Mouse (Mus musculus) brain, embryonic 14.5 days (tissue): Measurements from ENCODE around the gene Ccn2. TPM values are rescaled to one million over a fixed set of nuclear protein-coding genes. Genes with fewer than 3 reads are reported as not detected.
"Not testable (repeated sequence)": the region's sequence is repeated elsewhere in the genome, so short reads cannot be mapped to it uniquely, and the experiment has no call there.

Experiments
- DNase-seq: peaks from one replicate; pipeline ENCODE4 v3.0.0-alpha.2; 2011; ENCODE audit warnings: low read depth
- CTCF ChIP-seq: fragments of 200-500 bp; IDR thresholded peaks from 2 replicates; pipeline ENCODE4 v1.5.1; 2012; ENCODE audit warnings: inconsistent platforms, mild to moderate bottlenecking, moderate library complexity, borderline replicate concordance; ENCODE audit not compliant: insufficient read depth, insufficient read length; ENCODE audit errors: extremely low read depth
- POLR2A ChIP-seq: fragments of 200-500 bp; IDR thresholded peaks from 2 replicates; pipeline ENCODE4 v1.6.1; 2012; ENCODE audit warnings: mild to moderate bottlenecking, inconsistent platforms, borderline replicate concordance; ENCODE audit not compliant: poor library complexity, insufficient read depth, insufficient read length, severe bottlenecking; ENCODE audit errors: extremely low read depth
- polyA plus RNA-seq: library from polyadenylated mRNA; depleted of rRNA; stranded (reverse); fragments of >200 nt; gene quantifications from 2 replicates; pipeline ENCODE4 v1.2.3, GENCODE M21; 2012

Gene Ccn2
- polyA plus RNA-seq, 1 experiment, result 11.7 TPM

DNA sequence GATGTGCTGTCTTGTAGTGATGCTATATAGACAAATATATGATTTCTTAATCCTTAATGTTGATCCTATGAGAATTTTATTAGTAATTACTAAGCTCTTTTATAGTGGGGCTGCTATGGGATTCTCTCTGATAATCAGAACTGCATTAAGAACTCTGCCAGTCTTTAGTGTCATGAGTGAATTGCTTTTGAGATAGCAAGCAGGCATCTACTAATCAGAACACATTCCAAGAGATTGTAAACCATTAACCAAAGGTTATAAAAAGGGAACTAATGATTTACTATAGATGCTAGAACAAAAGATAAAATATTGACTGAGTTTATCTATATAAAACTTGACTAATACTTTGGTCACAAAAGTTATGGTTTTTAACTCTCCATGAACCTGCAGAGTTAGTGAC is 8.5 kb downstream of the Ccn2 start:
- no peak for DNase-seq

DNA sequence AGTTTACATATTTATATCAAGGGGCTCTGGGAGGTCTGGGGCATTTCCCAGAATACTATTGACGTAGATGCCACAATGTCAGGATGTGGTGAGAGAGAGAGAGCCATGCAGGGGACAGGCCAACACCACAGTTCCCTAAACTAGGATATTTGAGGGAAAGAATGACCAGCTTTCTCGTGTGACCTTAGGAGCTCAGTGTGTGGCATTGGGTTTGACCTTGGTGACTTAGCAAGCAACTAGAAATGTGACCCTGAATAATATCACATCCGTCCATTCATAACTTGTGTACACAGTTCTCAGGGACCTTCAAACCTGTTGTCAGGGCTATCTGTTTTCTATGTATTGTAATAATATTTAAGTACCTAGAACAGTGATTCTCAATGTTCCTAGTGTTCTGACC is 13.9 kb downstream of the Ccn2 start:
- TF ChIP-seq CTCF, result no peak
- no peak for TF ChIP-seq POLR2A
- no peak for DNase-seq

More for the DNA sequence above, 8.5 kb downstream of the Ccn2 start:
- TF ChIP-seq POLR2A, result no peak

- no peak for DNase-seq
- TF ChIP-seq CTCF (no peak), POLR2A (no peak)
Measured at GRCm38 (mm10) chr10:24609766-24610165, 14.5 kb downstream of the Ccn2 start.

- TF ChIP-seq POLR2A (no peak), CTCF (no peak)
- DNase-seq, result no peak
Measured at GRCm38 (mm10) chr10:24614726-24615125, 19.5 kb downstream of the Ccn2 start.

GRCm38 (mm10) chr10:24615799-24616198 is 20.6 kb downstream of the Ccn2 start:
- no peak for DNase-seq
- no peak for TF ChIP-seq CTCF
- TF ChIP-seq POLR2A, result no peak

- not testable (repeated sequence) for DNase-seq
Measured at GRCm38 (mm10) chr10:24616572-24616971, 21.3 kb downstream of the Ccn2 start.

GRCm38 (mm10) chr10:24621572-24621971 is 26.3 kb downstream of the Ccn2 start:
- no peak for DNase-seq
- TF ChIP-seq POLR2A (no peak), CTCF (peak; percentile 77)

GRCm38 (mm10) chr10:24622586-24622985 is 27.3 kb downstream of the Ccn2 start:
- TF ChIP-seq CTCF (peak; percentile 84), POLR2A (no peak)

GRCm38 (mm10) chr10:24625060-24625701 is 29.9 kb downstream of the Ccn2 start:
- no peak for TF ChIP-seq POLR2A
- TF ChIP-seq CTCF, result peak; percentile 85

More at GRCm38 (mm10) chr10:24622586-24622985, 27.3 kb downstream of the Ccn2 start:
- DNase-seq, result peak; percentile 56

DNA sequence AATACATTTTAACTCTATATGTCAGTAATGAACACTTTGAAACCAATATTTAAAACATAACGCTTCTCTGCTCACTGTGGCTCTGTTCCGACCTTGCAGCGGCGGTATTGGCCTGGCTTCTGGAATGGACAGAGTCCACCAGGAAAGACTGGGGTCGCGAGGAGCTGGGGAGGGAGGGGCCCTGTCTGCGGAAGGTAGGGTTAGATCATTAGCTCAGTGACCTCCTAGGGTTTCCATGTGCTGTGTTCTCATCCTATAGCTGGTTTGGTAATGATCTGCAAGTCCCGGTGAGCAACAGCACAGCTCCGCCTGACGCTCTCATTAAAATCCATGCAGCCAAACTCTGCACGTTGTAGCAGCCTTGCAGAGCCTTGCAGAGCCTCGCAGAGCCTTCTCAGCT is 32.0 kb downstream of the Ccn2 start:
- TF ChIP-seq CTCF (no peak), POLR2A (no peak)
- no peak for DNase-seq

More at GRCm38 (mm10) chr10:24625060-24625701, 29.9 kb downstream of the Ccn2 start:
- DNase-seq, result peak; percentile 92

DNA sequence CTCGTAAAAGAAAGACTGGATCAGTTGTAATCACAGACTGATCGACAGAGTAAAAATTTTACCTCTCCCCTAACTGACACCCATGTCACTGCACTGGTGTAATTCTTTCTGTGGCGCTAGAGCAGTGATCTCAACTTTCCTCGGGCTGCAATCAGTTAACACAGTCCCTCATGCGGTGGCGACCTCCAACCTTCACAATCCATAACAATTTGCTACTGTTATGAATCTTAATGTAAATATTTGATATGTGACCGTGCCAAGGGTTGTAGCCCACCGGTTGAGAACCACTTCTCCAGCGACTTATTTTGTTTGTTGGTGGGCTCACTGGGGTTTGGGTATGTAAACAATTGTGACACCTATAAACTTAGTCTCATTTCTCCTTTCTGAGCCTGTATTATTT is 33.2 kb downstream of the Ccn2 start:
- TF ChIP-seq CTCF (no peak), POLR2A (no peak)
- no peak for DNase-seq

- TF ChIP-seq CTCF (no peak), POLR2A (no peak)
- no peak for DNase-seq
Measured at GRCm38 (mm10) chr10:24629086-24629720, 34.0 kb downstream of the Ccn2 start.

DNA sequence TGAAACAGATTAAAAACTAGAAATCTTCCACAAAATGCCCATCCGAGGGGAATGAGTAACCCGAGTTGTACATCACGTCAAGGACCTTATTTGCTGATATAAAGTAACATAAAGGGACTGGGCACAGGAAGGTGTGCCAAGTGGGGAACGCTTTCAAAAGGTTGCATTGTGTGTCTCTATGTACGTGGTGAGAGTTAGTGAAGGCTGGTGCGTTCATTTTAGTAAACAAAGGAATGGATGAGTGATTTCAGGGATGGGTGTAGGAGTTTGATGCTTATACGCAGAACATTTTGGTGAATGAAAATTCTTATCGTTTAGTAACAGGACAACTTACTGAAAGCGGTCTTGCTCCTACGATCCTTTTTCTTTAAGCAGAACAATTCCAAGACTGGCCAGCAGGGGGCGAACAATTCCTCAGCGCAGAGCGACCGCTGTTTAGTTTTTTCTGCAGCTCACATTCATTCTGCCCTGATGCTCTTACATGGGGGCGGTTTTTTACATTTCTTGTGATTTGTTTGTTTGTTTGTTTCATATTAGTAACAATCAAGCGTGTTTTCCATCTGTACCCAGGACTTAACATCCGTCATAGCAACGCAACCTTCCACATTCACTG is 35.3 kb downstream of the Ccn2 start:
- TF ChIP-seq POLR2A, result no peak
- peak; percentile 95 for TF ChIP-seq CTCF
- DNase-seq, result peak; percentile 87
